Mouse (Mus musculus) heart, postnatal 0 days (tissue): Measurements from ENCODE around the gene Pbx2.

Experiments
- CTCF ChIP-seq: IDR thresholded peaks from 2 replicates; pipeline ENCODE4 v1.5.1; 2016; ENCODE audit warnings: antibody characterized with exemption, control low read depth, low read depth
- EP300 ChIP-seq: IDR thresholded peaks from 2 replicates; pipeline ENCODE4 v1.6.1; 2016; ENCODE audit warnings: antibody characterized with exemption, low read depth

DNA sequence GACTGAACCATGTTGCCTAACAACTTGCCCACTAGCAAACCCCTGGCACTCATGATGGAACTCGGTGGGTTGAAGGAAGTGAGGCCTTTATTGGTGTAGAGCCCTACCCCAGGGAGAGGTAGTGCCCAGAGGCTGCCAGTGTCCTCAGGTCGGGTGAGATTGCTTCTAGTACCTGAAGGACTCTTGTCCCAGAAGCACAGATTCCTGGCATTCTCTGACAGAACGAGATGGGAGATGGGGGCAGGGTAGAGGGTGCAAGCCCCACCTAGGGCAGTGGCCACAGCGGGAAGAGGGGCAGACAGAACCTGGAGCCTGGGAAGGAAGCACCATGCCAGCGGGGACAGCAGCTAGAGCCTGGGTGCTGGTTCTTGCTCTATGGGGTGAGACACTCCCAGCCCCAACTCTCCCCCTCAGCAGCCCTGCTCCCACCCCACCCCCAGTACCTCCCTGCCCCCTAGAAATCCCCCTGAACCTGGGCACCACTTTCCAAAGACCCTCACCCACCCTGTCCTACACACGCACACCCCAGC is 6.6 kb downstream of the Pbx2 start, which contains the start of gene Ager:
- no peak for TF ChIP-seq CTCF
- no peak for TF ChIP-seq EP300
